Mouse (Mus musculus) ES-E14 (cell line): Measurements from ENCODE around the gene Klhl25.

Experiments used
- CHD2 ChIP-seq: IDR thresholded peaks from 2 replicates; pipeline ENCODE4 v1.6.1; 2014; ENCODE audit warnings: mild to moderate bottlenecking, low read depth, low read length, inconsistent platforms
- MAFK ChIP-seq: IDR thresholded peaks from 2 replicates; pipeline ENCODE4 v1.6.1; 2014; ENCODE audit warnings: mild to moderate bottlenecking, low read depth, low read length, inconsistent platforms; ENCODE audit not compliant: insufficient read depth
- ZC3H11A ChIP-seq: IDR thresholded peaks from 2 replicates; pipeline ENCODE4 v1.6.1; 2012; ENCODE audit warnings: low read depth, mild to moderate bottlenecking, inconsistent platforms, low read length, borderline replicate concordance

DNA sequence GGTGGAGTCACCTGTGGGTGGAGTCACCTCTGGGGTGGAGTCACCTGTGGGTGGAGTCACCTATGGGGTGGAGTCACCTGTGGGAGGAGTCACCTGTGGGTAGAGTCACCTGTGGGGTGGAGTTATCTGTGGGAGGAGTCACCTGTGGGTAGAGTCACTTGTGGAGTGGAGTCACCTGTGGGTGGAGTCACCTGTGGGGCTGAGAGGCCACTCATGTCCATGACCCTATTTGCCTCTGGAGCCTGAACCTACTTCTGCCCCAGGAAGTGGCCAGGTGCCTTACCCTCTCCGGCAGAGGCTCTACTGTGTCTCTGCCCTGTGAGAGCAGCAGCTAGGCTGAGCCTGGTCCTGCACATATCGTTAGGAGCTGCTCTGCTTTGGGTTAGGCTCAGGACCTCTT lies 20.6 kb downstream of the Klhl25 start:
- TF ChIP-seq MAFK (no peak), ZC3H11A (no peak), CHD2 (no peak)
